Mouse (Mus musculus) testis, postnatal 10 days (tissue): Measurements from ENCODE around the gene Csnk1e.

ENCODE experiments used
- DNase-seq: peaks from one replicate; pipeline ENCODE4 v3.0.0; 2021; ENCODE audit warnings: low spot score

The Csnk1e gene

DNA sequence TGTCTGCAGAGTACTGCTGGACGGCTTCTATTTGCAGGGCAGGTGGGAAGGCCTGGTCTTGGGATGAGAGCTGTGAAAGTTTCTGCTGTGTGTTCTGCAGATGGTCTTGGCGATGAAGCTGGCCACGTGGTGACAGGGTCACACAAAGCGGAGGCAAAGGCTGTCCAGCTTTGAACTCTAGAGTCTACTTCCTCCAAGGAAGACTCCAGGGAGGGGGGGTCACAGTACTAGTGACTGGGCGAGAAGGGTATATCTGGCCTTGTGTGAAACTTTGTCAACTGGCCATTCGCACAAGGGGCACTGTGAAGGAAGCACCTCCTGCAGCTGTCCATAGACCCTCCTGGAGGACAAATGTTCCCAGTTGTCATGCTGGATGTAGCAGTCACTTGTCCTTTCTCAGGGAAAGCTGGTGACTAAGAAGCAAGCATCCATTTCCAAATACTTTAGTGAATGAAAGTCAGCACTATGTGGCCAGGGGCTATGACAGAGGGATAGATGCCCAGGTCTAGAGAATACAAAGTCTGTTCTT, 32.6 kb downstream of the Csnk1e start:
- no peak for DNase-seq

DNA sequence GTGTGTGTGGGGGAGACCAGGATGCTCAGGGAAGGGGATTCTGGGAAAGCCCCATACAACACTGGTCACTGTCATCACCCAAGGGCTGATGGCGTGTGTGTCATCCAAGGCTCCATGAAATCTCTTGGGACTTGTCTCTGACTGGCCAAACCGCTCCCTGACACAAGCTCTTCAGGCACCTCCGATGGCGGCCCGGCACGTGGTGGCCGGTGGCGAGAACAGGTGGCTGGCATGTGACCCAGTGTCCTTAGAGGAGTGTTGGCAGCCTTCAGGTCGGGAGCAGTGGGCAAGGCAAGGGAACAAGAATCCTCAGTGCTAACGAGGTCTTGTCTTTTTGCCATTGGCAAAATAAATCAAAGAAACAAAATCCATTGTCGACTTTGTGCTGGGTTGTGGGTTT, 36.7 kb downstream of the Csnk1e start:
- no peak for DNase-seq

DNA sequence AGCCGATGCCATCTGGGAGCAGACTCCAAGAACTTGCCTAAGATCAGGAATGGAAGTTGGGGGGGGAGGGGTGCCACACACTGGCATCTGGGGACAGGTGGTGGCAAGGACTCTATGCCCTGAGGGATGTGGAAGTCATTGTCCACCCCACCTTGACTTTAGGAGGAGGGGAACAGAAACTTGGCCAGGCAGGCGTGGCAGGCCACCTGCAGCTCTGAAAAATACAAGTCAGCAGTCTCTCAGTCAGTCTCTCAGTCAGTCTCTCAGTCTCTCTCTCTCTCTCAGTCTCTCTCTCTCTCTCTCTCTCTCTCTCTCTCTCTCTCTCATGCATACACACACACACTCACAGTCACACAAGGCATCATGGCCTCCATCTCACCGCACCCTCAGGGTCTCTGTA, 37.1 kb downstream of the Csnk1e start:
- no peak for DNase-seq

DNA sequence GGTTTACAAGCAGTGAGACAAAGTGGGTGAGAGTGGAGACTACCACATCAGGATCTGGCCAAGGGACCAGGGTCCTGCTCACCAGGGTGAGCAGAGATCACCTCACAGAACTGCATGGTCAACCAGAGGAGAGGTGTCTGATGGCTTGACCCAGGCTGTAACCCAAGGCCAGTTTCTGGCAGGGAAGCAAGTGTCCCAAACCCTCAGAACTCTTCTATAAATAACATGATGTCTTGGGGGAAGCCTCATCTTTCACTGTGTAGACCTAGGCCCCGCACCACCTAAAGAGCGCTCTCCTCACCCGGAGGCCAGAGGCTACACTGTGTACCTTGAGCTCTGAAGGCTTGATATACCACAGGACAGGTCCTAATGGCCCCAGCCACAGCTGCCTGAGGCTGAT, 38.0 kb downstream of the Csnk1e start:
- DNase-seq = no peak

DNA sequence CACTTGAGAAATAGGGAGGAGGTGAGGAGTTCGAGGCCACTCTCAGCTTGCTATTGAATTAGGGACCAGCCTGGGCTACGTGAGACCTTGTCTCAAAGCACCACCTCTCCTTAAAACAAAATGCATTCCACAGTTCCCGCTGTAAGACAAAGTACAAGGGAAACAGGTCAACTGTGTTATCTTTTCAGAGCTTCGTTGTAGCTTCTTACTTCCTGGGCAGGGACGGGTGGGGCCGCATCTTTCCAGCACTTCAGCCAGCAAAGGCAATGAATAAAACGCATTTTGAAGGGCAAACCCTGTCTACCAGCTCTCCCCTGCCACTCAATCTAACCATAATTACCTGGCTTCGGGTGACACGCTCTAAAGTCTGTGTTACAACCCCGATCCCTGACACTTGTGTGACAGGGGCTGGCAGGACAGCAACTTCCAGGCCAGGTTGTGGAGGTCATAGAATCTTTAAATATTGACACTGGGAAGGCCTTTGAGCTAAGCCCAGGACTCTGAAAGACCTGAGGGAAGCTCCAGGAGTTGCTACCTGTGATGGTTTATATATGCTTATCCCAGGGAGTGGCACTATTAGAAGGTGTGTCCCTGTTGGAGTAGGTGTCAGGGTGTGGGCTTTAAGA, 38.8 kb downstream of the Csnk1e start:
- DNase-seq = no peak

DNA sequence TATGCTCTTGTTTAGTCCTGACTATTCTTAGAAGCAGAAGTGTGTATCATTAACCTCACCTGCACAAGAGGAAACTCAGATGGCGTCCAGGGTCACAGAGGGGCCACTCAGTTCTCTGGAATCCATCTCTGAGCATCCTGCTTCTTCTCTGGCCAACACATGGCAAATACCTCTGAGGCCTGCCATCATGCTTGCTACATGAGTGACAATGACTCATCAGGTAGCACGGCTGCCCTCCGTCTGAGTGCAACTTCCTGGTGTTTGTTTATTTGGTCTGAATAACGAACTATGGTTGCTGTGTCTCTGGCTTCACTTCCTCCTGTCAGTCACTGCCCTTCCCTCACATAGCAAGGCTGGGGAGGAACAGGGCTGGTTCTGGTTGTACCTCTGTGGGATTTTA, 40.9 kb downstream of the Csnk1e start:
- DNase-seq = no peak

DNA sequence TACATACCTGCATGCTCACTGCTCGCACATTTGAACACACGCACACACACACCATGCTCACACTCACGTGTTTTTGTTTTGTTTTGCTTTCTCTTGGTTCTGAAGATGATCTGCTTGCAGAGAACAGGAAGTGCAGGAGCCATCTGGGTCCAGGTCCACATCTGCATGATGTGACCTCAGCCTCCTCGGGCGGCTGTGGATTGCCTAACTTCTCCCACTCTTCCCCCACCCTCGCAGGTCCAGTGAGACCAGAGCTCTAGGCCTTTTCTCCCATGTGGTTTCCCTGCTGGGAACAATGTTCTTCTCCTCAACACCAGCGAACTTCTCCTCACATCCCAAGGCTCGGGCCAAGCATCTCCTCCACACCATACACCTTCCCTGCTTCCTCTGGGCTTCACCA, 41.6 kb downstream of the Csnk1e start:
- DNase-seq = no peak

DNA sequence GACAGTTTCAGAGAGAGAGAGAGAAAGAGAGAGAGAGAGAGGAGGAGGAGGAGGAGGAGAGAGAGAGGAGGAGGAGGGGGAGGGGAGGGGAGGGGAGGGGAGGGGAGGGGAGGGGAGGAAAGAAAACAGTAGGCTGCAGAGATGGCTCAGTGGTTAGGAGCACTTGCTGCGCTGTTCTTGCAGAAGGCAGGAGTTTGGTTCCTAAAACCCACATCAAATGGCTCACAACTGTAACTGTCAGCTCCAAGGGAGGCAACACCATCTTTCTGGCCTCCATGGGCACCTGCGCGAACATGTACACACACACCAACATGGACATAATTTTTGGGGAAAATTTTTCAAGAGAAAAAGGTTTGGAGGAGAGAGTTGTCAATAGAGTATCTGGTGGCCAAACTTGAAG, 42.2 kb downstream of the Csnk1e start:
- DNase-seq = no peak

DNA sequence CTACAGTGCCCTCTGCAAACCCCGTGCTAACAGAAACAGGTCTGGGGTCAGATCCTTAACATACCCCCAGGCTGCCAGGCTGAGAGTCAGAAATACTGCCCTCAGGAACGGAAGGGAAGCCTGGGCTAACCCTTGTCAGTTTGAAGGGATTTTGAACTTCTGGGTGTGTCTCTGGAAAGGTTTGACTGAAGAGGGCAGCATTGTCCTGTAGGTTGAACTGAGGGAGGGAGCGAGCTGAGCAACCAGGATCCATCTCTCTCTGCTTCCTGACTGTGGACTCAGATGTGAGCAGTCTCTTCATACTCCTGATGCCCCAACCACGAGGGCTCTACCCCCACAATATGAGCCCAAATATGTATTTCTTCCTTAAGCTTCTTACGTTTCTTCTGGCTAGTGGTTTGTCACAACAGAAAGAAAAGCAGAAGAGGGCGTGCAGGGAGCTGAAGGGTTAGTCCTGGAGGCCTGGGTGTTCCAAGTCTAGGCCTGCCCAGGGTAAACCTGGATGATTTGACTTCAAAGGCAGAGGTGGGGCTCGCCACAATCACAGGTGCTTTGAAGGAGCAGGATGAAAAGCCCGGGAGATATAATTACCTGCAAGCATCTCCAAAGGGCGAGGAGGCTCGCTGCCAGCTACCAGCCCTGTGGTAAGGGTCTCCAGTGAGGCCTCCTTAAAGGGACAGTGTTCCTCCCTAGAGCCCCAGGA, 43.9 kb downstream of the Csnk1e start:
- DNase-seq = no peak

DNA sequence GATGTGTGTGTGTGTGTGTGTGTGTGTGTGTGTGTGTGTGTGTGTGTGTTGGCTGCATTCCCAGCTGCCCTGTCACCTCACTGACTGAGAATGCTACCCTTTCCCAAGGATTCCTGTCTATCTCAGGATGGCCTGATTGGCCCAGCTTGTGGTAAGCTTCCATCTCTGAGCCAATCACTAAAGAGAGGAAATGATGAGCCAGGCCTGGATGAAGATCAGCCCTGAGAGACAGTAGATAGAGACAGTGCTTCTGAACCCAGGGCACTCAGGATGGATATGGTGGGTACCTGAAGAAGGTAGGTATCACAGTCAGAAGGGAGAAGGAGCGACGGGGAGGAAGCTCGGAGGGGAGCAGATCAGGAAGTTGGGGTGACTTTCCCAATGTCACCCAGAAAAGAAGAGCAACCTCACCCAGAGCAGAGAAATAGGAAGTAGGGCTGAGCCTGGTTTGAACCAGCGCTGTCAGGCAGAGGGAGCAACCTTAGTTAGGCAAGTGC, 46.2 kb downstream of the Csnk1e start:
- no peak for DNase-seq

DNA sequence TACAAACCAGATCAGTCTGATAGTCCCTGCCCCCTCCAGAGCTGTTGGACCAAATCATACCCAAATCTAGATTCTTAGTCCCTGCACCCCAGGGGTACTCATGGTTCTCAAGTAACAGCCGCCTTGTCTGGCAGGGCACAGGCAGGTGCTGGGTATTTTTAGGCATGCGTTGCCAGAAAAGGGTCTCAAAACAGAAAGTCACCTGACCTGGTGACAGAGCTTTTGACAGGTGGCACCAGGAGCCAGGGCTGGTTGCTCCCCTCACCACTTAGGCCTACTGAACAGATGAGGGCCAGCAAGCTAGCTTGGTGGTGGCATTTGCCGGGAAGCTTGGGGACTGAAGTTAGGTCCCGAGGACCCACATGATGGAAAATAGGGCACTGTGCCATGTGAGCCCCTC, 48.8 kb downstream of the Csnk1e start:
- no peak for DNase-seq

DNA sequence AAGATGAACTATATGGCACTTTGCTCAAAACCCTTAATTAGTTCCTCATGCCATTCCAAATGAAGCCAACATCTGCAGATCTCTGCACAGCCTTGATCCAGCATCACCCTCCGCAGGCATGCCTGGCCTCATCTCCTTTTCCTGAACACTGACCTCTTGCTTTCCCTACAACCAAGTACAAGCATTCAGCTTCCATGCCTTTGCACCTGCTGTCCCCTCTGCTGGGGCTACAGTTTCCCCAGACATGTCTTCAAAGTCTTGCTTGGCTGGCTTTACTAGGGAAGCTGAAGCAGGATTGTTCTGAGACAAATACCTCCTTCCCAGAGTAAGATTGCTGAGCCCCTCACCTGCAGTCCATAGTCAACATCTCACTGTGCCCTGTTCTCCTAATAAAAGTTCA, 51.1 kb downstream of the Csnk1e start:
- DNase-seq = no peak

DNA sequence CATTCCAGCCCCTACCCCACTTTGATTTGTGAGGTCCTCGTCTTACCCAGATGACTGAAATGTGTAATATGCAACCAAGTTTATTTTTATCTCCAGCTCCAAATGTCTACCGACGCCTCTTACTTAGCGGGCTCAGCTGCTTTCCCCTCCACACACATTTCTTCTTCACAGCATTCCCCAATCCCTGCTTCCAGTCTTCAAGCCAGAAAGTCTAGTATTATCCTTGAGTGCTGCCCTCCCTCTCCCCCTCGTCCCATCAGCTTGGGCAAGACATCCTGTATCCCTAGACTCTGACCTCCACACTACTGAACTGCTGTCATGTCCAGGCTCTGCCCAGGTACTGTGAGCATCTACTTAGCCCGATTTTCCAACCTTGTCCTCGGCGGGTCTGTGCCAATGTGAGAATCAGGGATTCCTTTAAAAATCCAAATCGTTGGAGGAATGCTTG, 51.6 kb downstream of the Csnk1e start:
- DNase-seq = no peak

DNA sequence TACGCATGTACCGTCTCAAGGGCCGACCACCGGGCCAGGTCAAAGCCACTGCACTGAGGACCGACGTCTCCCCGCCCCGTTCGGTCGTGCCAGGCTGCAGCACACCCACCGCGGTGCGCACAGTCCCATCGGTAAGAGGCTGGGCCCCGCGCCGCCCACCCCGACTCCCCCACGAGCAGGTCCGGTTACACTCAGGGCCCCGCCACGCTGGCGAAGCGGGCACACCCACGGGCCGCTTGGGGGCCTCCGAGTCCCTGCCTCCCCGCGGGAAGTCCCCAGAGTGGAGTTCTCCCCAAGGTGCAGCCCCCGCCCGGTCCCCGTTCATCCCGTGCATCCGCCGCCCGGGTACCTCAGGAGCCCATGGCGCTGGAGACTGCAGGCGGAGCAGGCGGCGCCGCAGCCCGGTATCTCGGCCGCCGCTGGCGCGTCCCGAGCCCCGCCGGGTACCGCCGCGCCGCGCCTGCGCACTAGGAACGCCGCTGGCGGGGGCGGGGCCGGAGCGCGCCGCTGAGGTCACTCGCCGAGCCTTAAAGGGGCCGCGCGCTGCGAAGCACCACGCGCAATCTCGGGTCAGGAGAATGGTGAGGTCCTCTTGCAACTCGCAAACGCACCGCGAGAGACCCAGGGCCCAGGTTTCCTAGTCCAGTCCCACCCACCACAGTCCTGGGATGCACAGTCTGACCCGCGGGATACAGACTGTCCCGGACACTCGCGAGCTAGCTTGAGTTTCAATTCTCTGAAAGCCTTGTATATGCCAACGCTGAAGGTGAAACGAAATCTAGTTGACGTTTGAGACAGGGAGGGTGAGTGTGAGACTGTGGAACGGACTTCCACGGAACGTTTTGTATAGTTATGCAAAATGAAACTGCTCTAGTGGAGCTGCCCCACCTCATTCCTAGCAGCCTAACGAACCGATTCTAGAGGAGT, 52.3 kb downstream of the Csnk1e start, which contains the start of gene Tmem184b:
Gene Tmem184b, minus strand, starts transcription at position 734 of the 927 bp plus-strand sequence.
- peak; percentile 91 for DNase-seq

DNA sequence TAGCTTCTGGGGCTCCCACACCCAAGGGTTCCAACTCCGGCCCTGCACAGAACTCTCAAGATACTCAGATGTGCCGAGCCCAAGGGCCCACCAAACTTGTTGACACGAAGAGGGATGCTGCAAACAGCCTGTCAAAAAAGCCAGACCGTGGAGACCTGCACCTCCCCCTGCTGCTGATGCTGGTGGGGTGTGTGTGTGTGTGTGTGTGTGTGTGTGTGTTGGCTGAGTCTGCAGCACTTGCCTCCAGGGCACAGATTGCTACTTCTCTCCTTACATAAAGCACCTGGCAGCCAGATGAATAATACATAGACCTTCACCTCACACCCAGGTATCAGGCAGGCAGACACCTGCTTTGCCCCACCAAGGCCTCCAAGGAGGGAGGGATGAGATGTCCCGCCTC, 53.2 kb downstream of the Csnk1e start:
- DNase-seq = no peak

DNA sequence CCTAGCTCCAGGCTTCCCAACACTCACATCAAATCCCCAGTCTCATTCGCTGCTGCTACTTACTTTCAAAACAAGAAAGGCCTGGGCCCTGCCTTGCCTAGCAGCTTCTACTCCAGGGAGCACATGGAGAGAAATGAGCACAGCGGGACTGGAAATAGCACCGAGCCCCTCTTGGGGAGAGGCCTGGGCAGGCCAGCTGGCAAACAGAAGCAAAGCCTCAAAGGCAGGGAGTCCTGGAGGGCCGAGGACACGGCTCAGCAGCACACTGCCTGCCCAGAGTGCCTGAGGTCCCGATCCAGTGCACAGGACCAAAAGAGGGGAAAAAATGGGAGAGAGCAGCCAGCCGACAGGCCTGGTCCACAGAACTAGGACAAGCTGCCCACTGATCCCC, 54.4 kb downstream of the Csnk1e start:
- no peak for DNase-seq

DNA sequence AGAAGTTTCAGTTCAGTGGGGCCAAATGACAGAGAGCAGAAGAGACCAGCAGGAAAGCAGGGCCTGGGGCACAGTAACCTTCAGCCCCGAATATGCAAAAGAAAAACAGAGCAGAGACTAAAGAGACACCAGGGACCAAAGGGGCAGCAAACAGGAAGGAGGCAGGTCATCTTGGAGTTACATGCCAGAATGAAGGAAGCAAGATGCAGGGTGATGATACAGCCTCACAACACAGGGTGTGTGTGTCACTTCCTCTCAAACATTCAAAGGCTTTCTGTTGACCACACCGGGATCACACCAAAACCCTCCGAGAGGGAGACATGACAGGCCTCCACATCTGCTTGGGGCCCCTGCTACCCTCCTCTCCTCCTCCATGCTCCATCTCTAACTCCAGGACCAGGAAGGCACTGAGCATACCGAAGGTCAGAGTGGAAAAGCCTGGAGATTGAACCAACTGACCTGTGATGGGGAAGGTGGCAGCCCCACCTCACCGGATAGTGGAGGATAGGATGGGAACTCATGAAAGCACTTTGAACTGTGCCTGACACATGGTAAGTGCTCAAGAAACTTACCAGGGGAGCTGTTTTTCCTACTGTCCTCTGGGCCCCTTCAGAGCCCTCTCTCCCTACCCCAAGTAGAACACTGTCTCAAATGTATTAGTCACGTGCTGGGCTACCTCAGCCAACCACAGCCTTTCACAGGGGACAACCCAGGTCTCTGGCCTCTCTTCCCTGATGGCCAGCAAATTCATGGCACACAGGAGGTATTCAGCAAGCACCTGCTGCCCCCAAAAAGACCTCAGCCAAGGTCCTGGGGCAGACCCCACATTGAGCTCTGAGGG, 55.0 kb downstream of the Csnk1e start:
- DNase-seq = no peak

DNA sequence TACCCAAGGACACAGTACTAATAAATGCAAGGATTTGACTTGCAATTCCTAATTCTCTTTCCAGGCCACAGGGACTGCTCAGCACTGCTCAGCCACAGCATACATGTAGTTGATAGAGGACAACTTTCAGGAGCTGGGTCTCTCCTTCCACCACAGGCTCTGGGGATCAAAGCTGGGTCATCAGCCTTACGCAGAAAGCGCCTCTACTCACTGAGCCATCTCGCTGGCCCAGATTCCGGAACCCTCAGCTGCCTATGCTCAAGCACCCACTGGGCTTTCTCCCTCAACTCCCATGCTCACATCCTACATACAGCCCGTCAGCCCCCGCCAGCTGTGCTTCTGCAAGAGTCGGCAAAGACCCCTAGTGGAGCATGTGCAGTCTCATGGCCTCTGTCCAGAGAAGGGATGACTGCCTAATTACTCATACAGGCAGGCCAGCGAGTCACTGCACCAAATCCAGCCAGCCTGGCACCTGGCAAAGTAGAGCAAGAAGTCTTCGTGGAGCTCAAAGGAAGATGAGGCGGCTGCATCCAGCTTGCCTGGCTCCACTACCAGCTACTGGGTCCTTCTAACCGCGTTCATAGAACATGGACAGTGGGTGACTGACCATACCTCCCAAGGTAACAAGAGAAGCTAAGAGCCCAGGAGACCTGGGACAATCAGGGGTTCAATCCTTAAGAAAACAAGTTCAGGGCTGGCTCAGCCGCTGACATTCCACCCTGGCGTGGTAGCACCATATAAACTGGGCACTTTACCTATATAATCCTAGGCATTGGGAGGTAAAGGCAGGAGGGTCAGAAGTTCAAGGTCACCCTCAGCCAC, 55.9 kb downstream of the Csnk1e start:
- DNase-seq = no peak

DNA sequence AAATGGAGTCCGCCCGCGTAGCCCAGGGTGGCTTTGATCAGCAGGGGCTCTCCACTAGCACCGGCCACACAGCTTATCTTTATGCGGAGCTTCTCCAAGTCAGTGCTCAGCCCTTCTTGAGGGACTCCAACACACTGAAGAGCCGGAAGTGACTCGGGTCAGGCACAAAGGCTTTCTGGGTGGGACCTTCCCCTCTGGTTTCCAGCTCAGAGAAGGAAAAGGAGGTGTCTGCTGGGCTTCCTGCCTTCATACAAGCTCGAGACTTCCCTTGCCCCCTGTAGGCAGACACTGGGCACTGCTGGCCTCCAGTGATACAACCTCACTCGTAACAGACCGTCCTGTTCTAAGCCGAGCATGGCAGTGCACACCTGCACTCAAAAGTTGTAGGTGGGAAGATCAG, 58.6 kb downstream of the Csnk1e start:
- DNase-seq = no peak

DNA sequence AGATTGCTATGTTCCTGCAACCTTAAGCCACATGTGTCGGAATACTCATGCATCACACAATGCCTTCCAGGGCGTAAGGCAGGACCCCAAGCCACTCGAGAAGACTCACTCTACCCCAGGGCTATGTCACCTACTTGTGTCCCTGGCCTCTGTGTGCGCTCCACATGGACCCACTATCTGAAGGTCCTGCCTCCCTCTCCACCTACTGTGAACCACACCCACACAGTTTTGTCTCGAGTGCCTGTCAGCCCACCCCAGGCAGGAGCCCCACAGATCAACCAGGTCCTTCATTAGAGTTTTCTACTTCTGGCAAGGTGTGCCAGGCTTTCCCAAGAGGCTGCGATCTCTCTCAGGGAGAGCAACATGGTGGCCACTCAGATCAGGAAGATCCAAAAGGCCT, 60.1 kb downstream of the Csnk1e start:
- no peak for DNase-seq

DNA sequence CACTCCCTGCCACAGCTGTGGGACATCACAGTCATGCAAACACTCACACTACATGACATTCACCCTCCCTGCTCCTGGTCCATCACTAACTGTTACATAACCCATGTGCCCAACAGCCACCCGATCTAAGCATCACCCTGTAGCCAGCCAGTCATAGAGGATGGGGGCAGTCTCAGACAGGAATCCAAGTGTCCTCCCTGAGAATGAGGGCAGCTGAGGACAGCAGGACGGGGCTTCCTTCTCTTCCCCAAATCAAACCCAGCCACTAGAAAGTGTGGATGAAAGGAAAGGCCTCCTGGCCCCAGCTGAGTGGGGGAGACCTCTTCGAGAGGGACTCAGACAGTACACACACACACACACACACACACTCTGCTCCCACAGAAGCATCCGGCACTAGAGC, 60.5 kb downstream of the Csnk1e start:
- DNase-seq = no peak
